In the genomic region with DNA sequence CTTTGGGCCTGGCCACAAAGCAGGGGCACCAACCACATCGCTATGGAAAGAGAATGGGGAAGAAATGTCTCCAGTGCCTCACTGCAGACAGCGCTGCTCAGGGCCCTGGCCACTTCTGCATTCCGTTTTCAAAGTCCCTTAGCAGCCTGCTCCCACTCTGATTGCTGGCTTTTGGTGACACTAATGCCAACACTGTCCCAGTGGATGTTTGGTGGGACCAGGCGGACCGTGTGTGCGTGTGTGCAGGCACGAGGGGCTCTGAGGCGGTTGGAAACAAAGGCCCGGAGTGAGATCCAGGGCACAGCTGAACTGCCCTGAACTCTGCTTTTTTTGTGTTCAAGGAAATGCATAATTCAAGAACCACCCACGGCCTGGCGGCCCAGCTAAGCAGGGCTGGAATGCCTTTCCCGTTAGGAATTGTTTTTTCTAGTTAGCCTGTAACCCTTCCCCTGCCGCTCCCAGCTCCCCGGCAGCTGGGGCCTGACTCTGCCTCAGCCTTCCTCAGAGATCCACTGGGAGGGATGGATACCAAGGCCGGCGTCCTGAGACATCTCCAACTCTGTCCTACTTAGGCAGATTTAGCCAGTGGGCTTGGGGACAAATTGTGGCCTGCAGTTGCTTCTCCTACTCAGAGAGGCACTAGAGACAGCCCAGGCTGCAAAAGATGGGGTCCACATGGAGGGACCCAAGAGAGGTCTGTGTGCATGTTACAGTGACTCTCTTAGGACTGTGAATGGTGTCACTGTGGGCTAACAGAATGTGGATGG, we compare ENCODE assay signal across 8 mouse cellular contexts.
DNase-seq lines count a peak whose midpoint lies in the region; ATAC-seq lines count a peak whose summit lies in the region.

No protein-coding gene starts in this region.

- no peaks in the 10 kb centered on the region for H3K36me3 ChIP-seq in lung, embryonic 16.5 days (ENCODE audit: control insufficient read depth, insufficient read depth, low read length)

- H3K9me3 ChIP-seq in lung, embryonic 16.5 days (ENCODE audit: control insufficient read depth, low read length): no peaks in the 10 kb centered on the region

- WGBS in lung, embryonic 16.5 days: 11% methylated on average over 16 of the region's 16 CpGs

- H3K4me2 ChIP-seq in lung, embryonic 16.5 days (ENCODE audit: low read depth, low read length): no peak overlapping the region; the same call in 1 of the 2 replicates

- peak; percentile 49 for DNase-seq in ovary, adult 18-20 months (ENCODE audit: low spot score)
- no peak for DNase-seq in ovary, postnatal 14 days (ENCODE audit: low spot score)
- DNase-seq in heart, postnatal 36 days: peak; percentile 68 to 76
- DNase-seq in layer of hippocampus, adult 8-10 months (ENCODE audit: low spot score in 2 of 2): peak; percentile 65 to 66
- peak; percentile 57 to 80 for DNase-seq in right cerebral cortex, adult 2 months (ENCODE audit: low spot score in 2 of 2)
- DNase-seq in cerebellum, postnatal 36 days: no peak

- H3K4me1 ChIP-seq in lung, embryonic 16.5 days (replicated peaks; ENCODE audit: control insufficient read depth, insufficient read depth, low read length): peaks cover 57% of the 10 kb centered on the region

- ATAC-seq in frontal cortex, adult (ENCODE audit: low TSS enrichment): peak; percentile 78
- peak; percentile 63 for ATAC-seq in lung, embryonic 16.5 days (ENCODE audit: low read depth)

- intact Hi-C loops in heart, postnatal 36 days (cut with DNase I): loop anchor here (1.0 kb wide), 1 partner anchor 46 kb away; no protein-coding TSS in a partner anchor

- H3K27me3 ChIP-seq in lung, embryonic 16.5 days (ENCODE audit: control insufficient read depth, insufficient read depth, low read depth, low read length): no peaks in the 10 kb centered on the region

- no peak overlapping the region for H3K4me3 ChIP-seq in lung, embryonic 16.5 days (ENCODE audit: low read length)

- peak overlapping the region; percentile 59 for H3K9ac ChIP-seq in lung, embryonic 16.5 days (ENCODE audit: low read length)

- peak overlapping the region; percentile 97 for H3K27ac ChIP-seq in lung, embryonic 16.5 days (ENCODE audit: low read length)

Comparison
In these comparisons a context has a peak if more than half of its experiments do, and no peak if none do; other contexts are left out.
1. DNase-seq: peak in ovary, adult 18-20 months (single experiment), heart, postnatal 36 days (2 of 2), layer of hippocampus, adult 8-10 months (2 of 2) and right cerebral cortex, adult 2 months (2 of 2); none in ovary, postnatal 14 days (single experiment) and cerebellum, postnatal 36 days (0 of 2).